Mouse (Mus musculus) thymus, postnatal 36 days (tissue): ENCODE data around the gene Barx1.

ENCODE experiments used
- DNase-seq, 2 experiments: peaks; one replicate each; pipeline ENCODE4 v3.0.0; 2022; ENCODE audit warnings: mixed read lengths in 2 of 2

The Barx1 gene

GRCm38 (mm10) chr13:48662431-48663143 is at the start of gene Barx1:
Gene Barx1, plus strand, starts transcription at chr13:48662998.
- DNase-seq, result no peak

- DNase-seq, result no peak
Observed at GRCm38 (mm10) chr13:48614525-48614924, 48.3 kb upstream of the Barx1 start.

- no peak for DNase-seq
Observed at GRCm38 (mm10) chr13:48617774-48618173, 45.0 kb upstream of the Barx1 start.

- no peak for DNase-seq
Observed at GRCm38 (mm10) chr13:48618890-48619289, 43.9 kb upstream of the Barx1 start.

- DNase-seq, result no peak
Observed at GRCm38 (mm10) chr13:48624968-48625398, 37.8 kb upstream of the Barx1 start.

- DNase-seq, result peak; percentile 96 to 97
Observed at GRCm38 (mm10) chr13:48625433-48626184, 37.2 kb upstream of the Barx1 start, which contains the start of gene Ptpdc1. Gene Ptpdc1, minus strand, starts transcription at chr13:48625664.

- no peak for DNase-seq
Observed at GRCm38 (mm10) chr13:48631691-48632090, 31.1 kb upstream of the Barx1 start.

- DNase-seq, result no peak
Observed at GRCm38 (mm10) chr13:48637706-48638105, 25.1 kb upstream of the Barx1 start.

- DNase-seq, result peak; percentile 27 to 37
Observed at GRCm38 (mm10) chr13:48639570-48639969, 23.2 kb upstream of the Barx1 start.

- DNase-seq, result no peak
Observed at GRCm38 (mm10) chr13:48643072-48643471, 19.7 kb upstream of the Barx1 start.

GRCm38 (mm10) chr13:48643991-48644390 is 18.8 kb upstream of the Barx1 start:
- DNase-seq, result no peak

- no peak for DNase-seq
Observed at GRCm38 (mm10) chr13:48646696-48647095, 16.1 kb upstream of the Barx1 start.

- DNase-seq, result no peak
Observed at GRCm38 (mm10) chr13:48650615-48651014, 12.2 kb upstream of the Barx1 start.

- no peak for DNase-seq
Observed at GRCm38 (mm10) chr13:48651132-48652065, 11.4 kb upstream of the Barx1 start.

- DNase-seq, result peak; percentile 37 to 66
Observed at GRCm38 (mm10) chr13:48653788-48654770, 8.7 kb upstream of the Barx1 start.

GRCm38 (mm10) chr13:48655637-48656036 is 7.2 kb upstream of the Barx1 start:
- DNase-seq, result peak in 1 of 2 experiments; percentile 21

- no peak for DNase-seq
Observed at GRCm38 (mm10) chr13:48657791-48658190, 5.0 kb upstream of the Barx1 start.

GRCm38 (mm10) chr13:48658588-48659253 is 4.1 kb upstream of the Barx1 start:
- no peak for DNase-seq

- no peak for DNase-seq
Observed at GRCm38 (mm10) chr13:48659254-48660220, 3.3 kb upstream of the Barx1 start.

- no peak for DNase-seq
Observed at GRCm38 (mm10) chr13:48660221-48660734, 2.5 kb upstream of the Barx1 start.
